Mouse (Mus musculus): ENCODE results near the gene Olfr1132.
"Not testable (repeated sequence)": the region's sequence is repeated elsewhere in the genome, so short reads cannot be mapped to it uniquely, and the experiment has no call there.

Olfr1132 gene

GRCm38 (mm10) chr2:87637435-87637834 is at the start of gene Olfr1132:
Olfr1132 (minus strand) TSS chr2:87637535.
- DNase-seq (ENCODE audit: low read depth, low spot score) = no peak

- DNase-seq (ENCODE audit: low read depth, low spot score) = no peak
These were observed 36.2 kb upstream of the Olfr1132 start, which contains the start of gene Olfr1135 for GRCm38 (mm10) chr2:87673564-87673963. Olfr1135 (minus strand) TSS chr2:87673664.

DNA sequence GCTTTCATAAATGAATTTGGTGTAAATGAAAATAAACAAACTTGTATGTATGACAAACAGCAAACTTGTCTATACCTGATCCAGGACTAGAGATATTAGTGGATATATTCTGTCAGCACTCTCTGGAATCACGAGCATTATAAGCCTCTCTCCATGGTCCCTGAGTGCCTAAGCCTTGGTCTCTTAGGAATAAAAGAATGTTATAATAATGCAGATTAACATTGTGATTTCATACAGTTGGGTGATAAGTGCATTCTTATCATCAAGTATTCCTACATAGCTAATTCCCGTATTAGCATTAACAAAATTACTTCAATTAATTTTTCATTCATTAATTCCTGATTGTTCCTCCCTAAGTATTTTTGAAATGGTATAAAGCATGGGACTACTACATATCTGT is 21.0 kb upstream of the Olfr1132 start, which contains the start of gene Olfr1134:
TSS of gene Olfr1134 (minus strand) at position 101 of the 400 bp plus-strand sequence.
- DNase-seq (ENCODE audit: low read depth, low spot score) = no peak

- no peak for DNase-seq (ENCODE audit: low read depth, low spot score)
These were observed 9.9 kb upstream of the Olfr1132 start, which contains the start of gene Olfr1133 for GRCm38 (mm10) chr2:87647274-87647673. Olfr1133 (minus strand) TSS chr2:87647374.

GRCm38 (mm10) chr2:87642441-87642840 is 5.1 kb upstream of the Olfr1132 start:
- DNase-seq (ENCODE audit: low read depth, low spot score) = no peak

DNA sequence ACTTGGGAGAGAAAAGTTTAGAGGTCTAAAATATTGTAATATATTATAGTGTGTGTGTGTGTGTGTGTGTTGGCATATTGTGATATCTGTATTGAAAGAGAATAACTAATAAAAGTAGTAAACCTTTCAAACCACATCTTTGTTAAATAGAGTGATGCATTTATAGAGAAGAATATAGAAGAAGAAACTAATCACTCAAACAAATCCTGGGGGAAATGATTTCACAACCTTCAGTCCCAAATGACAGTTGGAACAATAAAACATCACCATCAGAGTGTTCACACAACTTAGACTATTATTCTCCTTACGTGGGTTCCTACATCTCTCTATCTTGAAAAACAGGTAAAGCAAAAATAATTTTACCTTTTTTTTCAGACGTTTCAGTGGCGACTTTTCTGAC is 10.5 kb downstream of the Olfr1132 start, which contains the start of gene Olfr1131:
TSS of gene Olfr1131 (plus strand) at position 301 of the 400 bp plus-strand sequence.
- DNase-seq (ENCODE audit: low read depth, low spot score) = no peak

GRCm38 (mm10) chr2:87605912-87606311 is 31.4 kb downstream of the Olfr1132 start, which contains the start of gene Olfr1130:
Olfr1130 (plus strand) TSS chr2:87606212.
- DNase-seq (ENCODE audit: low read depth, low spot score) = not testable (repeated sequence)

Measured in telencephalon, adult 2 months (tissue).